8 mouse cellular contexts compared by ENCODE assay signal in the genomic region with DNA sequence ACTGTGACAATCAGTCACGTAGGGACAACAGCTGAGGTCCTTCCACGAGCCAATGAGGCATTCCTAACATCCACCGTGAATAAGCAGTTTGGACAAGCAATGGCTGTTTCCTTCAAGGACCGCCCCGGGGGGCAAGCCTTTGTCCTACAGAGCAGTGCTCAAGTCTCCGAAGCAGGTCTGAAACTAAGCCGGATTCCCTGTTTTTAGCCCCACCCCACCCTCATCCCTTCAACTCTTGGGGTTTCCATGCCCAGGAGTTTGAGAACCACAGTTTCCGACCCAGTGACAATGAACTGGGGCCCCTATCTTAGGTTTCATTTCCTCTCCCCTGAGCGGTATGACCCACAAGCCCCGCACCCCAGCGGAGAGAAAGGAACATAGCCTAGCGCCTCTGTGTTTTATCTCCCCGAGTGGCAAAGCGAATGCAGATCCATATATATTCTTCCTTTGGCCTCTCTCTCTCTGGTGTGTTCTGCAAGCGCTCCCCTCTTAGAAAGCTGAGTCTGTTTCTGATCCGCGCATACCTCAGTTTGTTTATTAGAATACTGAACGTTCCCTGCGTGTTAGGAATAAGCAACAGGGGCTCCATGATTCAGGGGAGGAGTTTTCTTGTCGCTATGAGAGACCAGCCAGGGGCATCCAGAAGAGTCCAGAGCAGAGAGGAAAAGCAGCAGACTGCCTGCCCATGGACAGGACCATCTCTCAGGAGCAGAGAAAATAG. TPM values are rescaled to one million over a fixed set of nuclear protein-coding genes. Genes with fewer than 3 reads are reported as not detected.
DNase-seq lines count a peak whose midpoint lies in the region; ATAC-seq and TF ChIP-seq lines count a peak whose summit lies in the region.

No protein-coding gene starts in this region.

- H3K36me3 ChIP-seq in kidney, adult 2 months (ENCODE audit: control insufficient read depth, insufficient read depth, low read length) = no peaks in the 10 kb centered on the region
- H3K36me3 ChIP-seq in forebrain, embryonic 15.5 days = 0 out of 2 replicates have a peak, but pooled peaks cover 5% of the 10 kb centered on the region
- H3K36me3 ChIP-seq in kidney, embryonic 16.5 days (ENCODE audit: insufficient read depth, low read length) = peaks cover 5% of the 10 kb centered on the region
- peaks cover 3% of the 10 kb centered on the region for H3K36me3 ChIP-seq in spleen, adult 2 months (ENCODE audit: control insufficient read depth, insufficient read depth, low read length)

- peak overlapping the region; percentile 31 for H3K4me2 ChIP-seq in forebrain, embryonic 15.5 days (replicated peaks)
- H3K4me2 ChIP-seq in kidney, embryonic 16.5 days (replicated peaks; ENCODE audit: low read depth, low read length) = peak overlapping the region; percentile 56

- no peak for TF ChIP-seq CTCF in kidney, adult 2 months (conservative IDR thresholded peaks at IDR 0.05; ENCODE audit: insufficient read depth, insufficient read length, low read depth, low read length)
- TF ChIP-seq CTCF in spleen, adult 2 months (IDR thresholded peaks at IDR 0.05; ENCODE audit: extremely low read depth, insufficient read depth, insufficient read length, insufficient replicate concordance) = no peak
- no peak for TF ChIP-seq CTCF in cerebellum, adult 2 months (IDR thresholded peaks at IDR 0.05; ENCODE audit: borderline replicate concordance, insufficient read depth, low read depth, low read length)

- no peak for TF ChIP-seq POLR2A in kidney, adult 2 months (IDR thresholded peaks at IDR 0.05; ENCODE audit: low read depth, low read length)
- no peak for TF ChIP-seq POLR2A in spleen, adult 2 months (IDR thresholded peaks at IDR 0.05; ENCODE audit: low read depth, low read length)
- TF ChIP-seq POLR2A in cerebellum, adult 2 months (IDR thresholded peaks at IDR 0.05; ENCODE audit: borderline replicate concordance, insufficient read depth, low read length) = no peak

- H3K27ac ChIP-seq in kidney, adult 2 months (ENCODE audit: insufficient read depth, low read depth, low read length) = no peak overlapping the region
- no peak overlapping the region for H3K27ac ChIP-seq in forebrain, embryonic 15.5 days (replicated peaks)
- no peak overlapping the region for H3K27ac ChIP-seq in kidney, embryonic 16.5 days (ENCODE audit: low read length)
- H3K27ac ChIP-seq in spleen, adult 2 months (ENCODE audit: insufficient read depth, low read length) = peak overlapping the region; percentile 46
- H3K27ac ChIP-seq in cerebellum, adult 2 months (ENCODE audit: insufficient read depth, low read length) = no peak overlapping the region

- H3K9me3 ChIP-seq in forebrain, embryonic 15.5 days = no peaks in the 10 kb centered on the region
- H3K9me3 ChIP-seq in kidney, embryonic 16.5 days (ENCODE audit: low read length) = no peaks in the 10 kb centered on the region

- no peaks in the 10 kb centered on the region for H3K4me1 ChIP-seq in kidney, adult 2 months (ENCODE audit: control insufficient read depth, insufficient read depth, low read length)
- H3K4me1 ChIP-seq in forebrain, embryonic 15.5 days = peaks cover 17% of the 10 kb centered on the region
- peaks cover 8% of the 10 kb centered on the region for H3K4me1 ChIP-seq in kidney, embryonic 16.5 days (ENCODE audit: insufficient read depth, low read length)
- H3K4me1 ChIP-seq in spleen, adult 2 months (ENCODE audit: control insufficient read depth, insufficient read depth, insufficient read length) = peaks cover 20% of the 10 kb centered on the region
- no peaks in the 10 kb centered on the region; the same call in 1 of the 2 replicates for H3K4me1 ChIP-seq in cerebellum, adult 2 months (ENCODE audit: control insufficient read depth, insufficient read depth, low read length)

- ATAC-seq in forebrain, embryonic 15.5 days (replicated peaks) = no peak; the same call in 1 of the 2 replicates
- ATAC-seq in kidney, embryonic 16.5 days (ENCODE audit: low FRiP score, low TSS enrichment) = no peak; the same call in 1 of the 2 replicates
- ATAC-seq in megakaryocyte, adult 5-6 weeks (ENCODE audit: poor library complexity, severe bottlenecking) = peak; percentile 56

- H3K9ac ChIP-seq in forebrain, embryonic 15.5 days (replicated peaks) = peak overlapping the region; percentile 19; the same call in 1 of the 2 replicates
- peak overlapping the region; percentile 36 for H3K9ac ChIP-seq in kidney, embryonic 16.5 days (replicated peaks; ENCODE audit: low read length)

- WGBS in kidney, adult 2 months = 14% methylated on average over 20 of the region's 20 CpGs
- WGBS in forebrain, embryonic 15.5 days = 13% methylated on average over 20 of the region's 20 CpGs
- 15% methylated on average over 20 of the region's 20 CpGs for WGBS in kidney, embryonic 16.5 days
- WGBS in spleen, adult 2 months = 2% methylated on average over 20 of the region's 20 CpGs
- 12% methylated on average over 20 of the region's 20 CpGs for WGBS in cerebellum, adult 2 months

- no peak for DNase-seq in kidney, adult 2 months
- no peak for DNase-seq in kidney, adult 8-10 months
- peak; percentile 50 to 63 for DNase-seq in spleen, adult 2 months (ENCODE audit: low read depth in 1 of 2, low spot score in 2 of 2)
- no peak for DNase-seq in layer of hippocampus, postnatal 10 days (ENCODE audit: low spot score in 2 of 2)
- DNase-seq in cerebellum, adult 2 months = no peak

- H3K4me3 ChIP-seq in kidney, adult 2 months (ENCODE audit: insufficient read depth, low read depth, low read length) = peak overlapping the region; percentile 6; the same call in 1 of the 2 replicates
- peak overlapping the region; percentile 15; the same call in 1 of the 2 replicates for H3K4me3 ChIP-seq in forebrain, embryonic 15.5 days
- H3K4me3 ChIP-seq in kidney, embryonic 16.5 days (ENCODE audit: low read length) = peak overlapping the region; percentile 28
- peak overlapping the region; percentile 42 for H3K4me3 ChIP-seq in spleen, adult 2 months (ENCODE audit: extremely low read depth, insufficient read depth, insufficient read length)
- H3K4me3 ChIP-seq in cerebellum, adult 2 months (replicated peaks; ENCODE audit: insufficient read depth, low read depth, low read length) = no peak overlapping the region

- H3K27me3 ChIP-seq in kidney, adult 2 months (replicated peaks; ENCODE audit: control insufficient read depth, insufficient read depth, low read length) = no peaks in the 10 kb centered on the region
- no peaks in the 10 kb centered on the region for H3K27me3 ChIP-seq in forebrain, embryonic 15.5 days
- H3K27me3 ChIP-seq in kidney, embryonic 16.5 days (ENCODE audit: insufficient read depth, low read length) = no peaks in the 10 kb centered on the region
- no peaks in the 10 kb centered on the region for H3K27me3 ChIP-seq in spleen, adult 2 months (ENCODE audit: control insufficient read depth, insufficient read depth, low read length)
- H3K27me3 ChIP-seq in cerebellum, adult 2 months (ENCODE audit: control insufficient read depth, insufficient read depth, low read length) = no peaks in the 10 kb centered on the region

RNA-seq across cellular contexts. Expression of gene Isg20, which starts 0.8 kb away (rescaled TPM):
- 10.9 and 12.5 TPM in 2 replicates for polyA plus RNA-seq in kidney, adult 2 months (2012; rRNA removed)
- 1.7 TPM in 2 replicates for polyA plus RNA-seq in forebrain, embryonic 15.5 days (2015; fragmentation: Nextera tagmentation; extraction: Ambion mirVana)
- 3.0 TPM in 2 replicates for polyA plus RNA-seq in kidney, embryonic 16.5 days (2015; fragmentation: Nextera tagmentation; extraction: Ambion mirVana)
- 25.8 and 30.9 TPM in 2 replicates for total RNA-seq in megakaryocyte, adult 5-6 weeks (2015)
- 10.6 and 12.1 TPM in 2 replicates for total RNA-seq in megakaryocyte, adult 5-6 weeks (2017)
- 205 and 302 TPM in 2 replicates for polyA plus RNA-seq in spleen, adult 2 months (2012; rRNA removed)
- total RNA-seq in layer of hippocampus, postnatal 10 days (2021) = 1 to 10 TPM in 1 of 2 experiments, under 1 TPM in 1; 0.73 to 1.2 TPM
- polyA plus RNA-seq in cerebellum, adult 2 months (2012; rRNA removed) = 1.8 and 3.0 TPM in 2 replicates

RNA-seq across cellular contexts. Expression of gene Aen, which starts 16.8 kb away (rescaled TPM):
- polyA plus RNA-seq in kidney, adult 2 months (2012; rRNA removed) = 20.1 and 20.7 TPM in 2 replicates
- polyA plus RNA-seq in forebrain, embryonic 15.5 days (2015; fragmentation: Nextera tagmentation; extraction: Ambion mirVana) = 55.5 and 57.1 TPM in 2 replicates
- 46.8 and 48.0 TPM in 2 replicates for polyA plus RNA-seq in kidney, embryonic 16.5 days (2015; fragmentation: Nextera tagmentation; extraction: Ambion mirVana)
- total RNA-seq in megakaryocyte, adult 5-6 weeks (2015) = 3.9 and 5.6 TPM in 2 replicates
- 13.2 and 18.4 TPM in 2 replicates for total RNA-seq in megakaryocyte, adult 5-6 weeks (2017)
- polyA plus RNA-seq in spleen, adult 2 months (2012; rRNA removed) = 14.6 and 18.1 TPM in 2 replicates
- total RNA-seq in layer of hippocampus, postnatal 10 days (2021) = 10 to 100 TPM; 32.3 to 36.5 TPM
- polyA plus RNA-seq in cerebellum, adult 2 months (2012; rRNA removed) = 23.7 and 27.2 TPM in 2 replicates

Comparison
In these comparisons a context has a peak if more than half of its experiments do, and no peak if none do; other contexts are left out.
1. DNase-seq: peak in spleen, adult 2 months (2 of 2); none in kidney, adult 2 months (single experiment), kidney, adult 8-10 months (0 of 2), layer of hippocampus, postnatal 10 days (0 of 2) and cerebellum, adult 2 months (0 of 2).
2. RNA of gene Isg20, which starts 0.8 kb away (polyA plus RNA-seq): 205 to 302 TPM in spleen, adult 2 months; 10.9 to 12.5 TPM in kidney, adult 2 months, 3.0 TPM in kidney, embryonic 16.5 days, 1.8 to 3.0 TPM in cerebellum, adult 2 months and 1.7 TPM in forebrain, embryonic 15.5 days; every median in the first group is over 10 times any median in the second.